Mouse (Mus musculus) ES-Bruce4 (cell line): ENCODE results near the gene Tlcd2.

ENCODE experiments used
- CTCF ChIP-seq: IDR thresholded peaks from one replicate; pipeline ENCODE4 v1.8.1; 2011; ENCODE audit warnings: low read depth, low read length
- POLR2A ChIP-seq: IDR thresholded peaks from one replicate; pipeline ENCODE4 v1.8.1; 2011; ENCODE audit warnings: low read length; ENCODE audit not compliant: insufficient read depth

DNA sequence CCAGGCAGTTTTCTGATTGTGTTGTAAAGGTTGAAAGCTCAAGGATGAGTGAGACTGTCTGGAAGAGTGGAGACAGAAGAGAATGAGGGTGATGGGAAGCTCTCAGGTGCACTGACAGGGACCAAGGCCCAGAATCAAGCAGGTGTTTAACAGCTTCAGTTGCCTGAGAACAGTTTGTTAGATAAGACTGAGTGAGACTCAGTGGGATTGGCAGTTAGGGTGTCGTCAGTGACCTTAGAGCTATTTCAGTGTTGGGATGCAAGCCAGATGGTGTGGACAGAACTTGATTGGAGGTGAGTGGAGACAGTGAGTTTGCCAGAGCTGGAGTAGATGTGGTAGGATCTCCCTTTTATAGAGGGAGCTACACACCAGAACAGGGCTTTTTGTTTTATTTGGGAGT is 36.6 kb downstream of the Tlcd2 start:
- no peak for TF ChIP-seq CTCF
- TF ChIP-seq POLR2A: no peak
